Mouse (Mus musculus) T-helper 2 cell (primary cell): ENCODE data around the gene Snph.

ENCODE experiments used
- in situ Hi-C: fragments of 300-600 bp; cut with MboI, MseI; formaldehyde crosslinking; loops from one replicate; pipeline ENCODE4 v1.15.1; 2025; ENCODE audit warnings: high pct_unique_total_duplicates

Gene Snph

DNA sequence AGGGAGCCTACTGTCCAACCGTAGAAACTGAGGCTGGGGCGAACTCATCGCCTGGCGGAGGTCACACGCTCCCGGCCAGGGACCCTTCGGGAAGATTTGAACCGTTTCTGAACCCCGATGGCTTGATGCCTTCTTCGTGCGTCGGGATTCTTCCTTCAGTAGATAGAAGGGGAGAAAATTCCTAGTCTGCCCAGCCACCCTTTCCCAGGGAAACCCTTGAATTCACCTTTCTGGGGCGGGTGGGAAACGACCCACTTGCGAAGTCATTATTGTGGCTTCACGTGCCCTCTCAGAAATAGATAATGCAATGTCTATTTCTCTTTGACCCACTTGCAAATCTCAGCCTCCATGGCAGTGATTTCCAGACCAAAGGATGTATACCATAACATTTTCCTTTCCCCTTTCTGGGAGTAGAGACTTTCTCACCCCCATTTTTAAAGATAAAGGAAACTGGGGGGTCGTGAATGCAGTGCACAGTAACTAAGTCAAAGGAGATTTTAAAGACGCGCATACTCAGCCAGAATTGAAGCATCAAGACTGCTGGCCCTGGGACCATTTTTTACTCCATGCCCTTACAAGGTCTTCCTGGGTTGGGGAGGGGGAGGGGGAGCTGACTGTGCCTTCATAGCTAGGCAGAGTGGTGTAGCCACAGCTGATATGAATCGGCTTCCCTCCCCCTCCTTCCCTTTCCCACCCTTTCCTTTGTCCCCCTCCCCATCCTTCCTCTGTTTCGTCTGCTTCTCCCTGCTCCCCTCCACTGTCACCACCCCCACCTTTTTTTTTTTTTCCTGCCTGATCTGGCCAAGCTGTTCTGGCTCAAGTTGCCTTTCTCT is 89.1 kb downstream of the Snph start:
- in situ Hi-C loops: loop anchor here (5.0 kb wide), 1 partner anchor 559 kb away; no protein-coding TSS in a partner anchor

- in situ Hi-C loops: loop anchor here (5.0 kb wide), 1 partner anchor 560 kb away; no protein-coding TSS in a partner anchor
These were observed 89.9 kb downstream of the Snph start, which contains the start of gene Fkbp1a for GRCm38 (mm10) chr2:151542323-151543062. Fkbp1a (plus strand) TSS chr2:151542483.
